Mouse (Mus musculus) E14TG2a.4 (cell line): Measurements from ENCODE around the gene Tenm4.

Experiments used
- CTCF ChIP-seq: conservative IDR thresholded peaks from 2 replicates; pipeline ENCODE4 v1.5.1; 2014; ENCODE audit warnings: low read length
- POU5F1 ChIP-seq: IDR thresholded peaks from 2 replicates; pipeline ENCODE4 v1.6.1; 2014; ENCODE audit warnings: low read length, borderline replicate concordance

GRCm38 (mm10) chr7:96570965-96571364 lies 399.9 kb downstream of the Tenm4 start:
- TF ChIP-seq CTCF: no peak
- TF ChIP-seq POU5F1: no peak
